Mouse (Mus musculus): Measurements from ENCODE around the gene Ppp4r4.
"Not testable (repeated sequence)": the region's sequence is repeated elsewhere in the genome, so short reads cannot be mapped to it uniquely, and the experiment has no call there.

The Ppp4r4 gene

GRCm38 (mm10) chr12:103634430-103634829, 102.3 kb downstream of the Ppp4r4 start:
- DNase-seq (ENCODE audit: low read depth, low spot score) = no peak

DNA sequence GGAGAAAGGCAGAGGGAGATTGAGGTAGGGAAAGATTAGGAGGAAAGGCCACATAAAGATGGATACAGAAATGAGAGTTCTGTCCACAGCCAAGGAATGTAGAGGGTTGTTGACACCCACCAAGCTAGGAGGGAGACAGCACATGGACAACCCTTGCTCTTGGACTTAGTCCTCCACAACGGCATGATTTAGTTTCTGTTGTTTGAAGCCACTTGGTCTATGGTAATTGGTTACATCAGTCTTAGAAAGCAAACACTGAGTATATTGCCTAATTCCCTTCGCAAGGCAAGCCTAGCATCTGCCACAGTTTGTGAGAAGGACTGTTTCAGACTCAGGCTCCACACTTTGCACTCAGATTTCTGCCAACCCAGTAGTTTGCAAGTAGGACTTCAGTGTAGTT, 103.8 kb downstream of the Ppp4r4 start:
- no peak for DNase-seq (ENCODE audit: low read depth, low spot score)

DNA sequence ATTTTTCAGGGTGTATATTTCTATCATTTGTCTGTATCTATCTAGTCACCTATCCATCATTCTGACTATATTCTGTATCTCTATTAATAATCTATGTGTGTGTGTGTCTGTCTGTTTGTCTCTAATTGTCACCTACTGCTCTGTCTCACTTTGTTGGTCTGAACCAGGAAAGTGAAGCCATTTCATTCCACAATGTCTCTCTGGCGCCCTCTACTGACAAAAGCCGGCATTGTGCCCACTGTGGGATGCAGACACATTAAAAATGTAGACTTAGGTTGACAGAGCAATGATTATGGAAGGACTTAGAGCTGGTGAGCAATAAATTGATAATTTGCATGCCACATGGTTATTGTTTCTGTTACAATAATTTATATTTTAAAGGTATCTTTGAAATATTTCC, 111.3 kb downstream of the Ppp4r4 start:
- peak; percentile 16 for DNase-seq (ENCODE audit: low read depth, low spot score)

- DNase-seq (ENCODE audit: low read depth, low spot score) = no peak
Observed at GRCm38 (mm10) chr12:103643818-103644217, 111.7 kb downstream of the Ppp4r4 start.

DNA sequence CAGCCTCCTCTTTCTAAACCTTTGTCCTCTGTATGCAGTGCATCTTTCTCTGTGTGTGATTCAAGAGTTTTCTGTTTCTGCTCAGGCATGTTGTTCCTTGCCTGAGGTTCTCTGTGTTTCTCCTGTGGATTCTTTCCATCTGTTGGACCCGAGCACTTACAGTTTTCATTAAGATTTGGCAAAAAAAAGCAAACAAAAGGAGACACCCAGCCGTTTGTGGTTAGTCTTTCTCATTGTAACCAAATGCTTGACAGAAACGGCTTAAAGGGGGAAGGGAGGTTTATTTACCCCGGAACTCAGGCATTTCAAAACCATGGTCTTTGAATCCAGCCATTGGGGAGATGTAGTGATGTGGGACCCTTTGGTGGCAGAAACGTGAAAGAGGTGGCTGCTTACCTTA, 112.5 kb downstream of the Ppp4r4 start:
- no peak for DNase-seq (ENCODE audit: low read depth, low spot score)

- no peak for DNase-seq (ENCODE audit: low read depth, low spot score)
Observed at GRCm38 (mm10) chr12:103646314-103646713, 114.2 kb downstream of the Ppp4r4 start.

DNA sequence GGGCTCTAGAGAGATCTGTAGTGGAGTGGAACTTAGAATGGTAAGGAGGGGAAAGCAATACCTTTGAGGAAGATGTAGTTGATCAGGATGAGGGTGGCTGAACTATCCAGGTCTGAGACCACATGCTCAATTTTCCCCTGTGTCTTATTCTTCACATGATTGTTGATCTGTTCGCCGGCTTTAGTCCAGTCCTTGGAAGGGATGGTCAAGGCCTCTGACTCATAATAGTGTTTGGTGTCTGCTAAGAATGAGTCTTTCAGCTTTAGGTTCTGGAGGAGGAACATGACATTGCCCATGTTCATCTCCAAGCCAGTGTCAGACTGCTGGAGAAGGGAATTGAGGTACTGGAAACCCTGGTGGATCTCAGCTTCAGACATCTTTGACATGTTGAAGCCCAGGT, 121.8 kb downstream of the Ppp4r4 start:
- DNase-seq (ENCODE audit: low read depth, low spot score) = no peak

DNA sequence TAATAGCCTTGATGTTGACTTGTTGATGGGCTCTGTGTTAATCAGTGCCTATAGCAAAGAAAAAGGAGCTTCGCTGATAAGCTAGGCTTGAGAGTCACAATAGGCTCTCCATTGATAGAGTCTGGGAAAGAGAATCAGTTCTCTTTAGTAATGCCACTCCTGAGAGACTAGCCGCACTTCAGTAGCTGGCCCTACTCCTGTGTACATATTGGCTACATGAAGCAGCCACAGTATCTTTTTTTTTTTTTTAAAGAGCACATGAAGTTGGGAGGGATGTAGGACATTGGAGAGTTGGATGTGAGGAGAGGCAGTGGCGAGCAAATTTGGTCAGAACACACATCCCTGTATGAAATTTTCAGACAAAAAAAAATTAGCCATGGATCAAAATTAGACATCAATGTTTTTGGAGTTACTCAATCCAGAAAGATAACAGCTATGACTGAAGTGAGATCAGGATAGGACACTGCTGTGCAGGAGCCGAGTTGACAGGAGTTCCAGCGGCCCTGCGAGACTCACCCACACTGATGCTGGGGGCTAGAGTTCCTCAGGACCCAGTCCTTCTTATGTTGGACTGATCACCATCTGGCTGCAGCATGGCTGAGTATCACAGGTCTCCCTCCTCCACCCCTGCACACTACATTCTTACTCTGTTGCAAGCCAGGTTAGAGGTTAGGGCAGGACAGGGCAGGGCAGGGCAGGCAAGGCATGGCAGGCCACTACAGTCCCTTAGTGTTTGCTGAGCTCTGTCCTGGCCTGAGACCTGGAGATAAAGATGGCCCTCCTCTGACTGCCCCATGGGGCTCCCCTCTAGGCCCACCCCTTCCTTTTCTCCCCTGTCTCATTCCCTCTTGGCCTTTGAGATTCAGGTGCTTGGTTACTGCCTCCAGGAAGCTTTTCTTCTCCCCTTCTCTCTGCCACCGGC, 123.3 kb downstream of the Ppp4r4 start:
- no peak for DNase-seq (ENCODE audit: low read depth, low spot score)

DNA sequence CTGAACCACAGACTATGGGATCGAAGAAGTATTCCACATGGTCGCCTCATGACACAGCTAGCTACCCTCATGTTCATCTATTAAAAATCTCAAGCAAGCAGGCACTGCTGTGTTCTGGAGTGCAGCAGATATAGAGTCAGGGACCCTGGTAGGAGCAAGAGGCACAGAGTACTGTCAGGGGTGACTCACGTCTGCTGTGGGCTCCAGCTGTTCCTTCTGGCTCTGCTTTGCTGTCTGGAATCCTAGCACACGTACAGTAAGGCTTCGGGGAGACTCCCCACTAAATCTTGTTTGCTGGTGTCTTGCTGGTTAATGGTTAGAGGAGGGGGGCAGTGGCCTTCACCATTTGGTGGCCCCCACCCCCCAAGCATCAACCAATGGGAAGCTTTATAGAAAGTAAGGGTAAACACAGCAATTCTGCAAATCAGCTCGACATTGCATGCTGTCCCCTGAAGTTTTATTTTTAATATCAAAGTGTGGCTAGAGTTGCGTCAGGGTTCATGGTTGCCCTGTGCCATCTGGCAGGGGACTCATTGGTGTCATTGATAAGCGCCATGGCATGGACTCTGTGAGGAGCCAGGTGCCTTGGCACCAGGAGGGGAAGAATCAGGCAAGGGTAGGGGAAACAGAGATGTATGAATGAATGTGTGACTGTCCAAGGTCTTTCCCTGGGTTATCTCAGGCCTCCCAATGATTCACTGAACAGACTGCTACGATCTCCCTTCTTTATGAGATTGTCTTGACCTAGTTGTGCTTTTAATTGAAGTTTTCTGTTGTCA, 125.0 kb downstream of the Ppp4r4 start, which contains the start of gene Serpina6:
Gene Serpina6, minus strand, starts transcription at position 365 of the 779 bp plus-strand sequence.
- no peak for DNase-seq (ENCODE audit: low read depth, low spot score)

DNA sequence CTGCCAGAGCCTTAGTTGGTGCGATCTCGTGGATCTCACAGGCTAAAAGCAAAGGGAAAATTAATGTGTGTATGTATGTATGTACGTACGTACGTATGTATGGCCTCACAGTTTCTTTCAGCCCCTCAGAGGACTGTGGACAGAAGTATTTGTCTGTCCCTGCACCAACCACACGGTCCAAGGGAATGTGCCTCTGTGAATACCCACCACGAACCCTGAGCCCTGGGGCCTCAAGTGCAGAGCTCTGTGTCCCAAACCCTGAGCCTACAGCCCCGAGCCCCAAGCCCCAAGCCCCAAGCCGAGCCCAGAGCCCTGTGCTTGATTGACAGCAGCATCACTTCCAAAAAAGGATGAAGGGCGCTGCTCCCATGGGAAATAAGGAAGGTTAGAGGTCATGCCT, 125.9 kb downstream of the Ppp4r4 start:
- DNase-seq (ENCODE audit: low read depth, low spot score) = no peak

GRCm38 (mm10) chr12:103659171-103659570, 127.1 kb downstream of the Ppp4r4 start:
- DNase-seq (ENCODE audit: low read depth, low spot score) = no peak

DNA sequence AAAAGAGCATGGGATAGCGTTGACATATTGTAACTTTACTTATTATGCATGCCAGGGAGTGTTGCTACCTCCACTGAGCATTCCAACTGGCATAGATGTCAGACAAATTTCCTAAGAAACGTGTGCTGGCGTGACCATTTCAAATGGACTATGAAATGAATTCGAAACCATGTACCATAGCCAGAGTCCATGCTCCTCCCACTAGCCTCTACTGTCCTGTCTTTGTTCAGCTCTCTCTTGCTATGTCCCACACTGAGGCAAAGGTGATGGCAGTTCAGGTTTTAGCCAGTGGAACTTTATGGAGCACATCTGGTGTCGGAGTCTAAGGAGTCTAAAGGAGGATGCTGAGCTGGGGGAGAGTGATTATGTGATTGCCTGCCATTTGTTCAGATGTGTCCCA, 128.0 kb downstream of the Ppp4r4 start:
- DNase-seq (ENCODE audit: low read depth, low spot score) = no peak

- DNase-seq (ENCODE audit: low read depth, low spot score) = not testable (repeated sequence)
Observed at GRCm38 (mm10) chr12:103662053-103662452, 130.0 kb downstream of the Ppp4r4 start.
